Mouse (Mus musculus) effector memory CD4-positive, alpha-beta T cell, adult 5 months (primary cell): Measurements from ENCODE around the gene Brinp2. TPM values are rescaled to one million over a fixed set of nuclear protein-coding genes. Genes with fewer than 3 reads are reported as not detected.

Source experiments
- polyA plus RNA-seq: library from polyadenylated mRNA; unstranded; fragments of 100-300 nt; shearing (Covaris generic); gene quantifications from one replicate; pipeline ENCODE4 v1.2.1, GENCODE M21; 2017

Brinp2 gene
- not detected for polyA plus RNA-seq

GRCm38 (mm10) chr1:158356051-158356461 is at the start of gene Brinp2:
Gene Brinp2 (minus strand): TSS chr1:158356326.

GRCm38 (mm10) chr1:158361964-158362291 is 5.8 kb upstream of the Brinp2 start, which contains the start of gene Astn1:
Gene Astn1 (plus strand): TSS chr1:158362273.

Other genes starting within 250 kb of the Brinp2 start
- not detected for gene Astn1, start 5.9 kb upstream of the Brinp2 start, polyA plus RNA-seq